Mouse (Mus musculus) stomach, embryonic 15.5 days (tissue): ENCODE results near the gene Piwil4. TPM values are rescaled to one million over a fixed set of nuclear protein-coding genes. Genes with fewer than 3 reads are reported as not detected.
"Not testable (repeated sequence)": the region's sequence is repeated elsewhere in the genome, so short reads cannot be mapped to it uniquely, and the experiment has no call there.

ENCODE experiments used
- ATAC-seq: fragments of 200-750 bp; cut with Nextera tagmentation; 2 replicates; pipeline ENCODE4 v1.8.0; 2017; ENCODE audit warnings: low read depth, moderate number of reproducible peaks, moderate TSS enrichment; ENCODE audit not compliant: insufficient read depth, low FRiP score
- H3K27ac ChIP-seq: fragments of 300-500 bp; sonication (generic); 2 replicates; pipeline ENCODE4 v1.5.1; 2015; ENCODE audit warnings: mild to moderate bottlenecking, inconsistent platforms
- H3K27me3 ChIP-seq: fragments of 300-500 bp; sonication (generic); replicated peaks from 2 replicates; pipeline ENCODE4 v1.6.1; 2015; ENCODE audit warnings: inconsistent platforms
- H3K36me3 ChIP-seq: fragments of 300-500 bp; sonication (generic); 2 replicates; pipeline ENCODE4 v1.6.1; 2015; ENCODE audit warnings: inconsistent platforms
- H3K4me1 ChIP-seq: fragments of 300-500 bp; sonication (generic); 2 replicates; pipeline ENCODE4 v1.6.1; 2015; ENCODE audit warnings: inconsistent platforms
- H3K4me2 ChIP-seq: fragments of 300-500 bp; sonication (generic); 2 replicates; pipeline ENCODE4 v1.6.1; 2015; ENCODE audit warnings: mild to moderate bottlenecking, inconsistent platforms
- H3K4me3 ChIP-seq: fragments of 300-500 bp; sonication (generic); replicated peaks from 2 replicates; pipeline ENCODE4 v1.5.1; 2015; ENCODE audit warnings: inconsistent platforms
- H3K9ac ChIP-seq: fragments of 300-500 bp; sonication (generic); 2 replicates; pipeline ENCODE4 v1.6.1; 2015; ENCODE audit warnings: inconsistent platforms
- H3K9me3 ChIP-seq: fragments of 300-500 bp; sonication (generic); 2 replicates; pipeline ENCODE4 v1.6.1; 2016; ENCODE audit warnings: inconsistent platforms
- WGBS: fragments of 180-500 bp; shearing (Covaris S2); methylation state at CpG from one replicate; pipeline ENCODE4 v1.1.7; 2015; 5-methylcytosine and 5-hydroxymethylcytosine counted together
- polyA plus RNA-seq: library from polyadenylated mRNA; unstranded; fragments of >200 nt; fragmentation: Nextera tagmentation; extraction: Ambion mirVana; gene quantifications from 2 replicates; pipeline ENCODE4 v1.2.1, GENCODE M21; 2015

The Piwil4 gene
- polyA plus RNA-seq, 1 experiment from 2014 or later: 0.14 TPM

GRCm38 (mm10) chr9:14721610-14722009 is 18.9 kb downstream of the Piwil4 start:
- WGBS: 80% methylated on average over 5 of the region's 5 CpGs
- peaks cover 5% of the 10 kb centered on the region; the same call in 1 of the 2 replicates for H3K4me1 ChIP-seq
- ATAC-seq: no peak

GRCm38 (mm10) chr9:14720384-14720783 is 20.1 kb downstream of the Piwil4 start:
- Histone ChIP-seq H3K27ac (no peak overlapping the region), H3K9me3 (no peaks in the 10 kb centered on the region), H3K27me3 (no peaks in the 10 kb centered on the region), H3K4me1 (peaks cover 5% of the 10 kb centered on the region; the same call in 1 of the 2 replicates), H3K9ac (no peak overlapping the region), H3K4me3 (no peak overlapping the region), H3K4me2 (no peak overlapping the region), H3K36me3 (no peaks in the 10 kb centered on the region)
- 73% methylated on average over 2 of the region's 2 CpGs for WGBS
- ATAC-seq: no peak

More at GRCm38 (mm10) chr9:14721610-14722009, 18.9 kb downstream of the Piwil4 start:
- Histone ChIP-seq H3K9ac (no peak overlapping the region), H3K4me2 (no peak overlapping the region), H3K36me3 (no peaks in the 10 kb centered on the region), H3K27me3 (no peaks in the 10 kb centered on the region), H3K9me3 (no peaks in the 10 kb centered on the region), H3K27ac (no peak overlapping the region), H3K4me3 (no peak overlapping the region)

- H3K4me2 ChIP-seq: peak overlapping the region; percentile 27
- no peak overlapping the region for H3K9ac ChIP-seq
- no peaks in the 10 kb centered on the region for H3K36me3 ChIP-seq
- peaks cover 5% of the 10 kb centered on the region; the same call in 1 of the 2 replicates for H3K4me1 ChIP-seq
- ATAC-seq: 0 out of 2 replicates have a peak, but pooled peaks have one; percentile 10
- H3K9me3 ChIP-seq: no peaks in the 10 kb centered on the region
- H3K4me3 ChIP-seq: no peak overlapping the region
- 0 out of 2 replicates have a peak overlapping the region, but pooled peaks have one; percentile 11 for H3K27ac ChIP-seq
- H3K27me3 ChIP-seq: no peaks in the 10 kb centered on the region
Observed at GRCm38 (mm10) chr9:14718332-14718691, 22.2 kb downstream of the Piwil4 start.

DNA sequence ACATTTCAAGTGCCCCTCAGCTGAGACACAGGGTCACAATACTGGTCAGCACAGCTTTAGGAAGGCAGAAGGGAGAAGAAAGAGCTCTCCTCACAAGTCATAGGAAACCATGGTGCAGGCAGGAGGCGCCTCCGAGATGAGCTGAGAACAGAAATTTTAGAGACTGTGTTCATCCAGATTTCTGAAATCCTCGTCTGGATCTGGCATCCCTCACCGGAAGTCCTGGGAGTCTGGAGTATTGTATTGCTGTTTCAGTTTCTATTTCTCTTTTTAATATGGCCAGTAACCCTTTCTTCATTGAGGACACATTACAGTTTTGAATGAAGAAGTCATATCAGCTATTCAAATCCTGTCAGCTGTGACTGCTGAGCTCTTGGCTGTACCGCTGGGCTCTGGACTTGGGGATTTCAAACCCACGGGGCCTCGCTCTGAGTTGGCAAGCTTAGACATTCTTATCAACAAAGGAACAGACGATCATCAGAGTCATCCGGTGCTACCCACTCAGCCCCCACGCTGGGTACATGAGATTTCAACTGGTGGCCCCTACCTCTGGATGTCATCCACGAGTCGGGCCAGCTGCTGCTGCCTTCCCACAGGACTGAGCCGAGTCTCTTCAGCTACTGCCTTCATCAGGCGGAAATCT is 22.7 kb downstream of the Piwil4 start:
- Histone ChIP-seq H3K9ac (no peak overlapping the region), H3K4me3 (no peak overlapping the region), H3K27ac (0 out of 2 replicates have a peak overlapping the region, but pooled peaks have one; percentile 11), H3K4me1 (peaks cover 5% of the 10 kb centered on the region; the same call in 1 of the 2 replicates), H3K9me3 (no peaks in the 10 kb centered on the region), H3K36me3 (no peaks in the 10 kb centered on the region), H3K27me3 (no peaks in the 10 kb centered on the region), H3K4me2 (peak overlapping the region; percentile 27)
- ATAC-seq: no peak
- 40% methylated on average over 14 of the region's 14 CpGs for WGBS

- Histone ChIP-seq H3K4me3 (no peak overlapping the region), H3K27ac (no peak overlapping the region), H3K27me3 (no peaks in the 10 kb centered on the region), H3K4me2 (no peak overlapping the region), H3K9ac (no peak overlapping the region), H3K9me3 (no peaks in the 10 kb centered on the region), H3K4me1 (peaks cover 5% of the 10 kb centered on the region; the same call in 1 of the 2 replicates), H3K36me3 (no peaks in the 10 kb centered on the region)
- WGBS: 85% methylated on average over 15 of the region's 15 CpGs
- ATAC-seq: no peak
Observed at GRCm38 (mm10) chr9:14715258-14715657, 25.3 kb downstream of the Piwil4 start.

- Histone ChIP-seq H3K4me3 (no peak overlapping the region), H3K27me3 (no peaks in the 10 kb centered on the region), H3K4me1 (no peaks in the 10 kb centered on the region), H3K4me2 (no peak overlapping the region), H3K9me3 (no peaks in the 10 kb centered on the region), H3K27ac (no peak overlapping the region), H3K9ac (no peak overlapping the region), H3K36me3 (no peaks in the 10 kb centered on the region)
- ATAC-seq: no peak
- 85% methylated on average over 3 of the region's 3 CpGs for WGBS
Observed at GRCm38 (mm10) chr9:14710910-14711309, 29.6 kb downstream of the Piwil4 start.

GRCm38 (mm10) chr9:14705321-14706162 is 35.0 kb downstream of the Piwil4 start:
- H3K4me2 ChIP-seq: no peak overlapping the region
- H3K9me3 ChIP-seq: no peaks in the 10 kb centered on the region
- WGBS: 62% methylated on average over 13 of the region's 13 CpGs
- no peaks in the 10 kb centered on the region for H3K4me1 ChIP-seq
- no peak overlapping the region for H3K27ac ChIP-seq
- H3K9ac ChIP-seq: no peak overlapping the region
- no peak for ATAC-seq
- no peaks in the 10 kb centered on the region for H3K36me3 ChIP-seq
- H3K4me3 ChIP-seq: no peak overlapping the region
- H3K27me3 ChIP-seq: no peaks in the 10 kb centered on the region

DNA sequence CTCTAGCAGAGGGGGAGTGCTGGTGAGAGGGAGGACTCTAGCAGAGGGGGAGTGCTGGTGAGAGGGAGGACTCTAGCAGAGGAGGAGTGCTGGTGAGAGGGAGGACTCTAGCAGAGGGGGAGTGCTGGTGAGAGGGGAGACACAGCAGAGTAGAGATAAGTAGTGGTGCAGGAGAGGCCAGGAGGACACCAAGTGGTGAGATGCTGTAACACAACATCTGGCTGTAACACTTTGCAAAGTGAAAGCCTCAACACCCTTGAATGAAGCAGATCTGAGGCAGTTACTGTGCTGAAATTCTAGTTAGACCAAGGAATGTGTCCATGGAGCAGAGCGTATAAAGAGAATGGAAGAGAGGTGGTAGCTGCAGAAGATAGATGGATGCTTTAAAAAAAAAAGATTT is 39.7 kb downstream of the Piwil4 start:
- ATAC-seq, H3K36me3 ChIP-seq, H3K27ac ChIP-seq, H3K9ac ChIP-seq, H3K9me3 ChIP-seq, H3K27me3 ChIP-seq, H3K4me2 ChIP-seq, H3K4me3 ChIP-seq, H3K4me1 ChIP-seq: not testable (repeated sequence)
- 97% methylated on average over 1 of the region's 1 CpGs for whole genome bisulfite sequencing

GRCm38 (mm10) chr9:14699288-14699640 is 41.3 kb downstream of the Piwil4 start:
- WGBS: 39% methylated on average over 7 of the region's 7 CpGs
- H3K36me3 ChIP-seq: no peaks in the 10 kb centered on the region
- H3K4me3 ChIP-seq: no peak overlapping the region
- peak; percentile 52; the same call in 1 of the 2 replicates for ATAC-seq
- H3K9ac ChIP-seq: no peak overlapping the region
- no peaks in the 10 kb centered on the region for H3K4me1 ChIP-seq
- no peaks in the 10 kb centered on the region for H3K9me3 ChIP-seq
- H3K27me3 ChIP-seq: no peaks in the 10 kb centered on the region
- H3K4me2 ChIP-seq: no peak overlapping the region
- no peak overlapping the region for H3K27ac ChIP-seq

DNA sequence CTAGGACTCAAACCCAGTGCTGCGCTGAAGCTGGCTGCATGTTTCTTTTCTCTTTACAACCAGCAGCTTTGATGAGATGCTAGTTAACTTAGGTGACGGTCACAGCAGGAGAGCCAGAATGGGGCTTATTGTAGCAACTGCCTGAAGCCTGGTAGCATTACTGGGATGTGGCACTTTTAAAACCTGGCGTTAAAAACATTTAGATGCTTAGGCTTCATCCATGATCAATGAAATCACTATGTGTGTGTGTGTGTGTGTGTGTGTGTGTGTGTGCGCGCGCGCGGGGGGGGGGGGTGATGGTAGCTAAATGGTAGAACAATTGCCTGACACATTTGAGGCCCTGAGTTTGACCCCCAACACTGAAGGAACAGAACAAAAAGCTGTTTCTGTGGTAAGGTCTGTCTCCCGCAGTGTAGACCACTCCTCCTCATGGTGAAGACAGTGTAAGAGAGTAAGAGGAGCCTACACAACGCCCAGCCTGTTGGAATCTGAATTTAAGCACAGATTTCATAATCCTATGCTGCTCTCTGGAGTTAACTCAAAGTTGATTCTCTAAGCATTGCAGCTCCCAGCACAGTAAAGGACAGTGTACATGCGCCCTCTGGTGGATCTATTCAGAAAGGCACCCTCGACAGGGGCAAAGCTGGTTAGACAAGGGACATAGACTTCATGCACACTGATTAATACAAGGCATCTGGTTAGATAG is 41.8 kb downstream of the Piwil4 start:
- no peak overlapping the region for H3K4me2 ChIP-seq
- no peaks in the 10 kb centered on the region for H3K36me3 ChIP-seq
- no peaks in the 10 kb centered on the region for H3K9me3 ChIP-seq
- no peak overlapping the region for H3K27ac ChIP-seq
- peak; percentile 85 for ATAC-seq
- H3K27me3 ChIP-seq: no peaks in the 10 kb centered on the region
- no peak overlapping the region for H3K9ac ChIP-seq
- H3K4me1 ChIP-seq: no peaks in the 10 kb centered on the region
- no peak overlapping the region for H3K4me3 ChIP-seq
- 48% methylated on average over 12 of the region's 12 CpGs for WGBS

DNA sequence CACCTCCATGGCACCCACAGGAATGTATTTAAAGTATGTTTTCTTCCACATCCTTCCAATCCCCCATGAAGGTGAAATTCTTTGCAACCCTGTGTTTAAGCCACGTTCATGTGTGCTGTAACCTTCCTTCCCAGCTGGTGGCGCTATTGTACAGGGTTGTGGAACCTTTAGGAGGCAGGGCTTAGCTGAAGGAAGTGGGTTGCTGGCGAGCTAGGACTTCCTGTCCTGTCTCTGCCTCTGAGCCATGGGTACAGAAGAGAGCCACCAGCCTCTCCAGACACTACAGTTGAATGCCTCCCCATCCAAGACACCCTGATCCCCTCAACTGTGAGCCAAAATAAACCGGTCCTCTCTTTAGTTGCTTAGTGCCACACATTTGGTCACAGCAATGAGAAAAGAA is 42.6 kb downstream of the Piwil4 start:
- no peak for ATAC-seq
- Histone ChIP-seq H3K9me3 (no peaks in the 10 kb centered on the region), H3K27ac (no peak overlapping the region), H3K36me3 (no peaks in the 10 kb centered on the region), H3K9ac (no peak overlapping the region), H3K4me3 (no peak overlapping the region), H3K27me3 (no peaks in the 10 kb centered on the region), H3K4me1 (no peaks in the 10 kb centered on the region), H3K4me2 (no peak overlapping the region)
- WGBS: 62% methylated on average over 4 of the region's 4 CpGs
